Mouse (Mus musculus) heart, adult 2 months (tissue): ENCODE data around the gene Ephb1. TPM values are rescaled to one million over a fixed set of nuclear protein-coding genes. Genes with fewer than 3 reads are reported as not detected.

Experiments used
- DNase-seq, 2 experiments: peaks; one replicate each; pipeline ENCODE4 v3.0.0; 2021
- H3K27ac ChIP-seq: fragments of 200-600 bp; 2 replicates; pipeline ENCODE4 v1.8.1; 2022
- H3K27me3 ChIP-seq: fragments of 200-500 bp; 2 replicates; pipeline ENCODE4 v1.6.1; 2012; ENCODE audit warnings: mild to moderate bottlenecking, low read length, inconsistent platforms, mixed read lengths; ENCODE audit not compliant: control insufficient read depth, insufficient read depth
- H3K36me3 ChIP-seq: fragments of 200-500 bp; 2 replicates; pipeline ENCODE4 v1.6.1; 2012; ENCODE audit warnings: low read length, inconsistent platforms; ENCODE audit not compliant: control insufficient read depth, insufficient read depth
- H3K4me1 ChIP-seq: fragments of 200-500 bp; 2 replicates; pipeline ENCODE4 v1.6.1; 2011; ENCODE audit warnings: low read length; ENCODE audit not compliant: control insufficient read depth, insufficient read depth
- H3K4me3 ChIP-seq: fragments of 200-600 bp; 2 replicates; pipeline ENCODE4 v1.8.1; 2022
- H3K79me2 ChIP-seq: fragments of 200-500 bp; replicated peaks from 2 replicates; pipeline ENCODE4 v1.6.1; 2012; ENCODE audit warnings: mild to moderate bottlenecking, inconsistent platforms, low read length, moderate library complexity, mixed read lengths; ENCODE audit not compliant: control insufficient read depth, insufficient read depth
- H3K9ac ChIP-seq: fragments of 200-500 bp; 2 replicates; pipeline ENCODE4 v1.6.1; 2012; ENCODE audit warnings: low read depth, mild to moderate bottlenecking, control low read depth, inconsistent platforms, low read length, mixed read lengths
- CTCF ChIP-seq: fragments of 200-600 bp; IDR thresholded peaks from 2 replicates; pipeline ENCODE4 v1.8.1; 2022; ENCODE audit warnings: antibody characterized with exemption, mild to moderate bottlenecking, moderate library complexity
- EP300 ChIP-seq: fragments of 200-500 bp; IDR thresholded peaks from 2 replicates; pipeline ENCODE4 v1.6.1; 2011; ENCODE audit warnings: low read depth, low read length, control low read depth; ENCODE audit not compliant: insufficient read depth
- POLR2A ChIP-seq: fragments of 200-500 bp; IDR thresholded peaks from 2 replicates; pipeline ENCODE4 v1.6.1; 2011; ENCODE audit warnings: mild to moderate bottlenecking, low read depth, low read length, control low read depth; ENCODE audit not compliant: insufficient read depth
- WGBS: fragments of 180-500 bp; shearing (Covaris S2); methylation state at CpG from one replicate; pipeline ENCODE4 v1.1.7; 2018; 5-methylcytosine and 5-hydroxymethylcytosine counted together
- intact Hi-C: fragments of 180-260 bp; cut with DNase I; formaldehyde crosslinking; loops from one replicate; pipeline ENCODE4 v1.15.1; 2025
- polyA plus RNA-seq: library from polyadenylated mRNA; depleted of rRNA; stranded (reverse); fragments of >200 nt; gene quantifications from 2 replicates; pipeline ENCODE4 v1.2.3, GENCODE M21; 2012
- total RNA-seq, 2 experiments: library from RNA; stranded (reverse); gene quantifications; 2 replicates each; pipeline ENCODE4 v1.2.3; 2021

Gene Ephb1
- total and polyA plus RNA-seq, 3 experiments = 3.1 to 23.3 (median 21.2) TPM

DNA sequence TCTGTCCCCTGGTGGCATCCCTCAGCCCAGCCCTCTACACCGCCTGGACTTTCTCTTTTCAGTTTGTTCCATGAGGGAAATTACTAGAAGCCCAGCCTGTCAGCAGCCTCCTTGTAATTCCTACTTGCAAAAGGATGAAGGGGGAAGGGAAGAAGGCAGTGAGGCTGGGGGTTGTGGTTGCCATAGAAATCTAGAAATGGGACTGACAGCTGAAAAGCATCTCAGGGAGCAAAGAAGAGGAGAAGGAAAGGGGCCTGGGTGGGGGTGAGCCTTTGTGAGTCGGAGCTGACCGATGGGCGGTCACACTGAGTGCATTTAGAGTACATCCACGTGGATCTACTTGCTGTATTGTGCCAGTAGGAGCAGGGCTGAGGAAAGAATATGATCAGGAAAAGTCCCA, 445.6 kb downstream of the Ephb1 start:
- intact Hi-C loops = no loop called here
- 0 out of 2 replicates have a peak, but pooled peaks cover 1% of the 10 kb centered on the region for H3K27me3 ChIP-seq
- H3K9ac ChIP-seq = no peak overlapping the region
- no peak for DNase-seq
- no peak overlapping the region for H3K27ac ChIP-seq
- no peaks in the 10 kb centered on the region for H3K4me1 ChIP-seq
- no peaks in the 10 kb centered on the region for H3K79me2 ChIP-seq
- TF ChIP-seq POLR2A (no peak), CTCF (no peak), EP300 (no peak)
- H3K36me3 ChIP-seq = no peaks in the 10 kb centered on the region
- WGBS = 77% methylated on average over 5 of the region's 5 CpGs
- H3K4me3 ChIP-seq = no peak overlapping the region

- TF ChIP-seq CTCF (no peak), EP300 (no peak), POLR2A (no peak)
- 71% methylated on average over 6 of the region's 6 CpGs for whole genome bisulfite sequencing
- Histone ChIP-seq H3K4me3 (no peak overlapping the region), H3K27me3 (0 out of 2 replicates have a peak, but pooled peaks cover 1% of the 10 kb centered on the region), H3K9ac (no peak overlapping the region), H3K79me2 (no peaks in the 10 kb centered on the region), H3K36me3 (no peaks in the 10 kb centered on the region), H3K27ac (no peak overlapping the region), H3K4me1 (no peaks in the 10 kb centered on the region)
- no peak for DNase-seq
- intact Hi-C loops = no loop called here
Measured at GRCm38 (mm10) chr9:101907747-101908255, 446.7 kb downstream of the Ephb1 start.

GRCm38 (mm10) chr9:101903406-101903805, 451.1 kb downstream of the Ephb1 start:
- H3K27ac ChIP-seq = no peak overlapping the region
- no peaks in the 10 kb centered on the region for H3K36me3 ChIP-seq
- no peak overlapping the region for H3K9ac ChIP-seq
- H3K4me1 ChIP-seq = no peaks in the 10 kb centered on the region
- no peak overlapping the region for H3K4me3 ChIP-seq
- H3K79me2 ChIP-seq = no peaks in the 10 kb centered on the region
- no peak for DNase-seq
- H3K27me3 ChIP-seq = 0 out of 2 replicates have a peak, but pooled peaks cover 1% of the 10 kb centered on the region
- intact Hi-C loops = no loop called here
- TF ChIP-seq CTCF = no peak
- no peak for TF ChIP-seq EP300
- TF ChIP-seq POLR2A = no peak
- 78% methylated on average over 3 of the region's 3 CpGs for WGBS

GRCm38 (mm10) chr9:101897851-101898250, 456.6 kb downstream of the Ephb1 start:
- TF ChIP-seq POLR2A (no peak), EP300 (no peak), CTCF (no peak)
- H3K4me3 ChIP-seq = no peak overlapping the region
- DNase-seq = no peak
- H3K27me3 ChIP-seq = no peaks in the 10 kb centered on the region
- WGBS = 62% methylated on average over 1 of the region's 1 CpGs
- intact Hi-C loops = no loop called here
- H3K36me3 ChIP-seq = no peaks in the 10 kb centered on the region
- no peak overlapping the region for H3K9ac ChIP-seq
- no peaks in the 10 kb centered on the region for H3K79me2 ChIP-seq
- no peaks in the 10 kb centered on the region for H3K4me1 ChIP-seq
- no peak overlapping the region for H3K27ac ChIP-seq

DNA sequence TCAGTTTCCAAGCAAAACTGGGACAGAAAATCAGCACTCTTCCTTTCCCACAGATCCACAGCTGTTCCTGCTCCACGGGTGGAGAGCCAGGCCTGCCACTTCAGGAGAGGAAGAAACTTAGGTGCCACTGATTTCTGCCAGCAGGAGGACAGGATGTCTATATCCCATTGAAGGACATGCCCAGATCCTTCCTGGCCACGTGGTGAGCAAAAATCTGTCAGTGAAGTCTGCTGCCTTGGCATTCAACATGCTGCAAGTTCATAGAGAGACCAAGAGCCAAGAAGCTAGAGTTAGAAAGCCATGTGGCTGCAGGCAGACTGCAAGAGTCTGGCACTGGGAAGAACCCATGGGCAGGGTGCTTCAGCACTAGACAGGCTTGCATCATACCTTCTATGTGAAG, 471.2 kb downstream of the Ephb1 start:
- TF ChIP-seq EP300 = no peak
- no peak for TF ChIP-seq POLR2A
- TF ChIP-seq CTCF = no peak
- 21% methylated on average over 2 of the region's 2 CpGs for WGBS
- H3K27ac ChIP-seq = no peak overlapping the region
- no peaks in the 10 kb centered on the region for H3K4me1 ChIP-seq
- H3K79me2 ChIP-seq = no peaks in the 10 kb centered on the region
- H3K27me3 ChIP-seq = no peaks in the 10 kb centered on the region
- no peak for DNase-seq
- no peaks in the 10 kb centered on the region for H3K36me3 ChIP-seq
- intact Hi-C loops = no loop called here
- no peak overlapping the region for H3K4me3 ChIP-seq
- H3K9ac ChIP-seq = no peak overlapping the region

GRCm38 (mm10) chr9:101877109-101877987, 477.1 kb downstream of the Ephb1 start:
- DNase-seq = no peak
- Histone ChIP-seq H3K4me3 (no peak overlapping the region), H3K9ac (no peak overlapping the region), H3K4me1 (no peaks in the 10 kb centered on the region), H3K27me3 (no peaks in the 10 kb centered on the region), H3K27ac (no peak overlapping the region), H3K79me2 (no peaks in the 10 kb centered on the region), H3K36me3 (no peaks in the 10 kb centered on the region)
- TF ChIP-seq EP300 (no peak), POLR2A (no peak), CTCF (no peak)
- intact Hi-C loops = no loop called here
- WGBS = 68% methylated on average over 11 of the region's 11 CpGs
